Mouse (Mus musculus) testis, adult 2 months (tissue): ENCODE data around the gene Psma5.

Experiments
- CTCF ChIP-seq: fragments of 200-500 bp; IDR thresholded peaks from 2 replicates; pipeline ENCODE4 v1.5.1; 2012; ENCODE audit warnings: low read depth, mild to moderate bottlenecking, inconsistent platforms, low read length, moderate library complexity; ENCODE audit not compliant: control insufficient read depth, insufficient read depth, insufficient replicate concordance
- POLR2A ChIP-seq: fragments of 200-500 bp; IDR thresholded peaks from 2 replicates; pipeline ENCODE4 v1.6.1; 2012; ENCODE audit warnings: low read depth, mild to moderate bottlenecking, inconsistent platforms, low read length, moderate library complexity; ENCODE audit not compliant: control insufficient read depth

DNA sequence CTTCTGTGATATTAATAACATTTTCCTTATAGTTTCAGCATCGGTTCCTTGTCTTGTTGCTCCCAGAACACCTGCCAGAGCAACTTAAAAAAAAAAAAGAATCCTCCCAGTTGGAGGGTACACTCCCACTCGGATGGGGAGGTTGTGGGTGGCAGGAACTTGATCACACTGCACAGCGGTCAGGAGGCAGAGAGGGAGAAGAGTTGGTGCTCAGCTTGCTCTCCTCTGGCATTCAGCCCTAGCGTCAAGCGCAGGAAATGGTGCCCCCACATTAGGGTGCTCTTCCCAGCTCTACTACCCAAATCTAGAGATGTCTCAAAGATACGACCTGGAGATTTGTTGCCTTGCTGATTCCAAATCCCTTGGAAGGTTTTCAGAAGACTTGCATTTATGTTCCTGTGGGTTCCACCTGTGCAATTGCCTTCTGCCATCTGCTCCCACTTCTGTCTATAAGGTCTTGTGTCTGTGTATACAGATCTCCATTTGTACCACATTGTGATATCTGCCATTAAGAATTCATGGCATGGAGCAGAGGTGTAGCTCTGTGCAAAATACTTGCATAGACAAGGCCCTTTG lies 43.8 kb downstream of the Psma5 start:
- TF ChIP-seq POLR2A (no peak), CTCF (no peak)
